19 mouse cellular contexts compared by ENCODE assay signal in genomic region chr5:133653431-133653830, GRCm38 (mm10).
A peak's percentile ranks its signal among the peaks of the same experiment; 100 is the strongest.
DNase-seq lines count a peak whose midpoint lies in the region; ATAC-seq lines count a peak whose summit lies in the region.
"Had no signal": no experiment of that assay in that cellular context is flagged by ENCODE, and none has a peak within 500 bp of the region (broad histone marks: within the 10 kb centered on the region; RNA-seq: fewer than 3 reads in every experiment).

No protein-coding gene starts in this region.

- H3K9ac ChIP-seq in midbrain, embryonic 11.5 days (ENCODE audit: low read length) = no peak overlapping the region
- no peak overlapping the region for H3K9ac ChIP-seq in midbrain, embryonic 16.5 days (ENCODE audit: low read depth, low read length)

- H3K27me3 ChIP-seq in midbrain, embryonic 11.5 days (ENCODE audit: control insufficient read depth, insufficient read depth, low read length) = no peaks in the 10 kb centered on the region
- no peaks in the 10 kb centered on the region for H3K27me3 ChIP-seq in midbrain, embryonic 16.5 days (ENCODE audit: control insufficient read depth, insufficient read depth, low read depth, low read length)
- H3K27me3 ChIP-seq: CH12.LX, Patski had no signal

- ATAC-seq in midbrain, embryonic 11.5 days (ENCODE audit: low FRiP score) = no peak
- no peak for ATAC-seq in midbrain, embryonic 16.5 days
- ATAC-seq: activated CD4-positive, CD25-positive, alpha-beta regulatory T cell, adult 4 months; CD4-positive, CD25-positive, alpha-beta regulatory T cell, adult 4 months; Patski had no signal

- no peak overlapping the region for H3K4me2 ChIP-seq in midbrain, embryonic 11.5 days
- H3K4me2 ChIP-seq in midbrain, embryonic 16.5 days (ENCODE audit: low read length) = no peak overlapping the region

- WGBS in midbrain, embryonic 11.5 days = 75% methylated on average over 1 of the region's 1 CpGs
- WGBS in midbrain, embryonic 16.5 days = 84% methylated on average over 1 of the region's 1 CpGs

- no peaks in the 10 kb centered on the region for H3K9me3 ChIP-seq in midbrain, embryonic 11.5 days (ENCODE audit: control insufficient read depth, low read length)
- H3K9me3 ChIP-seq in midbrain, embryonic 16.5 days (replicated peaks; ENCODE audit: control insufficient read depth, low read length, poor library complexity, severe bottlenecking) = 0 out of 2 replicates have a peak, but pooled peaks cover 2% of the 10 kb centered on the region

- H3K4me3 ChIP-seq in midbrain, embryonic 11.5 days (ENCODE audit: low read depth, low read length) = no peak overlapping the region
- no peak overlapping the region for H3K4me3 ChIP-seq in midbrain, embryonic 16.5 days (ENCODE audit: low read depth, low read length)

- DNase-seq in heart, adult 11 months = peak; percentile 61
- DNase-seq in heart, adult 8-10 months (ENCODE audit: low spot score) = no peak
- peak; percentile 74 for DNase-seq in midbrain, embryonic 11.5 days (ENCODE audit: low spot score, missing footprints)
- DNase-seq: adrenal gland, adult 2 months; adrenal gland, adult 8-10 months; adrenal gland, postnatal 10 days; adrenal gland, postnatal 14 days; adrenal gland, postnatal 25 days; adrenal gland, postnatal 36 days; B cell, adult 2 months; cerebellum, adult 11 months; cerebellum, adult 11-12 months; cerebellum, adult 18-20 months had no signal

- H3K27ac ChIP-seq in midbrain, embryonic 11.5 days (ENCODE audit: low read depth, low read length) = no peak overlapping the region
- no peak overlapping the region for H3K27ac ChIP-seq in midbrain, embryonic 16.5 days (ENCODE audit: low read length)

- H3K4me1 ChIP-seq in midbrain, embryonic 11.5 days (ENCODE audit: control insufficient read depth, insufficient read depth, low read length) = no peaks in the 10 kb centered on the region
- H3K4me1 ChIP-seq in midbrain, embryonic 16.5 days (ENCODE audit: control insufficient read depth, insufficient read depth, low read length) = no peaks in the 10 kb centered on the region

- no peaks in the 10 kb centered on the region for H3K36me3 ChIP-seq in midbrain, embryonic 11.5 days (ENCODE audit: control insufficient read depth, insufficient read depth, low read length)
- no peaks in the 10 kb centered on the region for H3K36me3 ChIP-seq in midbrain, embryonic 16.5 days (ENCODE audit: control insufficient read depth, insufficient read depth, low read length)
- H3K36me3 ChIP-seq: G1E had no signal
